Mouse (Mus musculus) midbrain, embryonic 14.5 days (tissue): ENCODE measurements around the gene Rft1. TPM values are rescaled to one million over a fixed set of nuclear protein-coding genes. Genes with fewer than 3 reads are reported as not detected.
A peak's percentile ranks its signal among the peaks of the same experiment; 100 is the strongest.

Experiments
- ATAC-seq: fragments of 200-750 bp; cut with Nextera tagmentation; 2 replicates; pipeline ENCODE4 v1.8.0; 2017; ENCODE audit warnings: moderate number of reproducible peaks, moderate library complexity; ENCODE audit not compliant: low FRiP score, low TSS enrichment
- DNase-seq: peaks from one replicate; pipeline ENCODE4 v3.0.0-alpha.2; 2015
- H3K27ac ChIP-seq: fragments of 300-500 bp; sonication (generic); replicated peaks from 2 replicates; pipeline ENCODE4 v1.5.1; 2014; ENCODE audit warnings: mild to moderate bottlenecking, low read depth, low read length, moderate library complexity
- H3K27me3 ChIP-seq: fragments of 300-500 bp; sonication (generic); 2 replicates; pipeline ENCODE4 v1.6.1; 2014; ENCODE audit warnings: low read length, control low read depth, mixed read lengths; ENCODE audit not compliant: control insufficient read depth, insufficient read depth
- H3K36me3 ChIP-seq: fragments of 300-500 bp; sonication (generic); 2 replicates; pipeline ENCODE4 v1.6.1; 2014; ENCODE audit warnings: low read length, control low read depth; ENCODE audit not compliant: control insufficient read depth, insufficient read depth
- H3K4me1 ChIP-seq: fragments of 300-500 bp; sonication (generic); 2 replicates; pipeline ENCODE4 v1.6.1; 2014; ENCODE audit warnings: mild to moderate bottlenecking, antibody characterized with exemption, low read length, control low read depth; ENCODE audit not compliant: control insufficient read depth, insufficient read depth
- H3K4me2 ChIP-seq: fragments of 300-500 bp; sonication (generic); 2 replicates; pipeline ENCODE4 v1.6.1; 2014; ENCODE audit warnings: mild to moderate bottlenecking, low read length, moderate library complexity
- H3K4me3 ChIP-seq: fragments of 300-500 bp; sonication (generic); replicated peaks from 2 replicates; pipeline ENCODE4 v1.5.1; 2014; ENCODE audit warnings: low read depth, low read length
- H3K9ac ChIP-seq: fragments of 300-500 bp; sonication (generic); replicated peaks from 2 replicates; pipeline ENCODE4 v1.6.1; 2014; ENCODE audit warnings: mild to moderate bottlenecking, low read length, moderate library complexity
- H3K9me3 ChIP-seq: fragments of 300-500 bp; sonication (generic); 2 replicates; pipeline ENCODE4 v1.6.1; 2016; ENCODE audit warnings: low read length, control low read depth, mixed read lengths; ENCODE audit not compliant: control insufficient read depth
- WGBS: fragments of 180-500 bp; shearing (Covaris S2); extraction: QIAGEN DNeasy Blood & Tissue Kit; methylation state at CpG from one replicate; pipeline ENCODE4 v1.1.7; 2014; 5-methylcytosine and 5-hydroxymethylcytosine counted together
- polyA plus RNA-seq: library from polyadenylated mRNA; unstranded; fragments of >200 nt; fragmentation: Nextera tagmentation; extraction: Ambion mirVana; gene quantifications from 2 replicates; pipeline ENCODE4 v1.2.1, GENCODE M21; 2014

Gene Rft1
- polyA plus RNA-seq, 1 experiment from 2014 or later: 10.3 TPM

DNA sequence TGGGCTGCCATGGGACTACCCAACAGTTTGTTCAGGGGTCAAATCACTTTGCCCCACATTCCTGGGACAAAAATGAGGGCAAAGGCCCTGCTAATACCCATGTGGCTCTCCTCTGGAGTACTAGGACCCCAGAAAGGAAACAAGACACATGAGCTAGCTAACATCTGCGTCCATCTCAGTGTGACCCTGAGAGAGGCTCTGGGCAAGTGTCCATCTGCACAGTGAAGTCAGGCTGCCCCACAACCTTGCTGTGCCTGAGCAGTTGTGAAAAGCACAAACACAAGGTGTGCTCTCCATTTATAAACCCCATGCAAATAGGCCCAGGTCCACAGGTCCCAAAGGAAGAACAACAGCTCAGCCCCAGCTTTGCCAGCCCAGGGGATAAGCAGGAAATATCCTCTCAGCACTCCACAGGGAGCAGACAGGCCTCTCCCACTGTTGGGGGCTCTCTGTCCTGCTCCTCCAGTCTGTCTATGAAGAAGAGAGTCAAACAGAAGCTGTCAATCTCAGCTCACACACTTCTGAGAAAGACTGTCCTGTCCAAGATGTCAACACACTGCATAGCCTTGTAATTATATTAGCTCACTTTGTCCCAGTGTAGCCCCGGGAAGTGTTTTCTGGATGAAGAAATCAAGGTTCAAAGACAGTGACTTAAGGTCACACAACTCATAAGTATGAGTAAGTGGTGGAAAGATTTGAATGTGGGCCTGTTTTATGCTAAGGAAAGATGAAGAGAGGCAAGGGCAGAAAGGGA, 41.0 kb upstream of the Rft1 start:
- Histone ChIP-seq H3K36me3 (no peaks in the 10 kb centered on the region), H3K9me3 (no peaks in the 10 kb centered on the region), H3K27me3 (no peaks in the 10 kb centered on the region), H3K4me3 (no peak overlapping the region), H3K27ac (no peak overlapping the region), H3K4me1 (peaks cover 2% of the 10 kb centered on the region; the same call in 1 of the 2 replicates), H3K4me2 (no peak overlapping the region), H3K9ac (no peak overlapping the region)
- DNase-seq: no peak
- no peak for ATAC-seq
- WGBS: 83% methylated on average over 2 of the region's 2 CpGs

DNA sequence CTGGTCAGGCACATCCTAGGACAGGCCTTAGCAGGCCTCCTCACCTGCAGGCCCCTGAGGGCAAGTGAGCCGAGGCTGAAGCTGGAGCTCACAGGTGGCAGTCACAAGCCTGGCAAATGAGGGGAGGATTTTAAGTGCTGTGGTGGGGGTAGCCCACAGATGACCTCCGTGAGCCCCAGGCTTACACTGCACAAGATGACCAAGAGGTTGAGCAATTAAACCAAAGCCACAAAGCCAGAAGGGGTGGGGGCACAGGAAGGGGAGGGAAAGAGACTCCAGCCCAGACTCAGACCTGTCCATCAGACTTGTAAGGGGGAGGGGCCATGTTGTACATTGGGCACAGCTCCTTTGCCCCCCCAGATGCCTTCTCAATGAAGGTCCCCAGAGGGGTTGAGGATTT, 37.4 kb upstream of the Rft1 start:
- DNase-seq (no peak), ATAC-seq (no peak)
- Histone ChIP-seq H3K9me3 (no peaks in the 10 kb centered on the region), H3K27me3 (no peaks in the 10 kb centered on the region), H3K36me3 (no peaks in the 10 kb centered on the region), H3K4me1 (peaks cover 2% of the 10 kb centered on the region; the same call in 1 of the 2 replicates), H3K9ac (no peak overlapping the region), H3K27ac (no peak overlapping the region), H3K4me3 (no peak overlapping the region), H3K4me2 (no peak overlapping the region)
- WGBS: 83% methylated on average over 2 of the region's 2 CpGs

DNA sequence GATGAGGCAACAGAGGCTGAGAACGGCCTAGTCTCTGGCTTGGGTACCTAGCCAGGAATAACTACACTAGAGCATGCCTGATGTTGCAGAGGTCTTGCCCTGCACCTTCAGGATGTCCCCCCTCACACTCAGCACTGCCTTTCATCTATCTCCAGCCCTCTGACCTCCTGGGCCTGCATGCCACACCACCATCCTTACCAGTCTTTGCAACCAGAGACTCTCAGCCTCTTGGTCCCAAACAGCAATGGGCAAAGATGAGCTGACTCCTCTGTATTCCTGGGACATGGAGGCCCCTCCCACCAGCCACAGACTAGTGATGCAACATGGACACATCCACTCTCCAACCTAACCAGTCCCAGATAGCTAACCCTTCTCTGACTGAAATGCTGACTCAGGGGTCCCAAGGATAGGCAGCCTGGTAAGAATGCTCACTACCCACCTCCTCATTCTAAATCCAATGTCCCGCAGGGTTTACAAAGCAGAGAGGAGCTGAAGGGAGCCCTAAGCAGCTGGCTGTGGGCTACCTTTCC, 35.3 kb upstream of the Rft1 start:
- H3K36me3 ChIP-seq: no peaks in the 10 kb centered on the region

DNA sequence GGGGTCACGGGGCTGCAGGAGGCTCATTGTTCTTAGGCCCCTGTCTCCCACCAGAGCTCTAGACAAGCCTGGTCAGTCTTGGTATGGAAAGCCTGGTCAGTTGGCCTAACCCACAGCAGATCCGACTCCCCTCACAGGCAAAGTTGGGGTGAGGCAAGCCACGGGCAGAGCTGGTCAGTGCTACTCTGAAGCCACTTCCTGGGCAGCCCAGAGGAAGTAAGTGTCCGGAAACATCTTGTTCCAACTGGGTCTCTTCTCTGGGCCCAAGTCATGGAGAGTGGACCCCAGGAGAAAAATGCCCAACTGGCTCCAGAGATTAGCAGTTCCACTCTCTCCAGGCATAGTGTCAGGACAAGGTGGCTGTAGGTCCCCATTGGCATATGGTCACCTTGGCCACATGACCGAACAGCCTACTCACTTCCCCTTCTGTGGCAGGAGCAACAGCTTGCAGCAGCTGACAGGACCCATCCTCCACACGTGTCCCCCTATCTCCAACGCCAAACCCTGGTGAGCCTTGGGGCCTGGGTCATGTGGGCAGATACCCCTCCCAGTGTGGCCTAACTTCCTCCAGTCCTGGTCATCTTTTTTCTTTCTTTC, 34.1 kb upstream of the Rft1 start:
- WGBS: 85% methylated on average over 7 of the region's 7 CpGs
- no peaks in the 10 kb centered on the region for H3K4me1 ChIP-seq
- no peaks in the 10 kb centered on the region for H3K36me3 ChIP-seq
- no peak overlapping the region for H3K9ac ChIP-seq
- no peaks in the 10 kb centered on the region for H3K27me3 ChIP-seq
- no peak overlapping the region for H3K27ac ChIP-seq
- no peaks in the 10 kb centered on the region for H3K9me3 ChIP-seq
- ATAC-seq (no peak), DNase-seq (no peak)
- no peak overlapping the region for H3K4me3 ChIP-seq
- H3K4me2 ChIP-seq: no peak overlapping the region

More for the DNA sequence above, 35.3 kb upstream of the Rft1 start:
- no peaks in the 10 kb centered on the region for H3K27me3 ChIP-seq
- no peak overlapping the region for H3K4me2 ChIP-seq
- no peak overlapping the region for H3K27ac ChIP-seq
- no peak overlapping the region for H3K9ac ChIP-seq
- H3K9me3 ChIP-seq: no peaks in the 10 kb centered on the region
- ATAC-seq (no peak), DNase-seq (no peak)
- H3K4me1 ChIP-seq: no peaks in the 10 kb centered on the region
- no peak overlapping the region for H3K4me3 ChIP-seq
- 87% methylated on average over 2 of the region's 2 CpGs for WGBS

DNA sequence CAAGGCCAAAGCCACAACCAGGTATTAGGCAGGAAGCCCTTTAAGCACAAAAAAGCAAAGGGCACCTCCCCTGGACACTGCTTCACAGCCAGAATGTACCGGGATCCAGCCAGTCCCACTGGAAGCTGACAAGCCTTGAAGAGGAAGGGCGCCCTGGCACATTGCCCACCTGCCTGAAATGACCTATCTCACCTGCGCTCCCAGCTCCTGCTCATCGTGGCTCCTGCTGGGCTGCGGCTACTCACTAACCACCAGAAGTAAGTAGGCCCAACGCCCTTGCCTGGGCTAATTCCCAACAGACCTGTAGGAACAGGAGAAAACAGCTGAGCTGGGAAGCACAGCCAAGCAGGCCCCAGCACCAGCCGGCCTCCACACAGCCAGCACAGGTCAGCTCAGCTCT, 32.0 kb upstream of the Rft1 start:
- H3K27ac ChIP-seq: no peak overlapping the region
- H3K4me2 ChIP-seq: no peak overlapping the region
- ATAC-seq (no peak), DNase-seq (no peak)
- no peak overlapping the region for H3K9ac ChIP-seq
- no peaks in the 10 kb centered on the region for H3K4me1 ChIP-seq
- no peak overlapping the region for H3K4me3 ChIP-seq
- H3K27me3 ChIP-seq: peaks cover 13% of the 10 kb centered on the region; the same call in 1 of the 2 replicates
- no peaks in the 10 kb centered on the region for H3K9me3 ChIP-seq
- 79% methylated on average over 7 of the region's 7 CpGs for WGBS
- H3K36me3 ChIP-seq: no peaks in the 10 kb centered on the region

DNA sequence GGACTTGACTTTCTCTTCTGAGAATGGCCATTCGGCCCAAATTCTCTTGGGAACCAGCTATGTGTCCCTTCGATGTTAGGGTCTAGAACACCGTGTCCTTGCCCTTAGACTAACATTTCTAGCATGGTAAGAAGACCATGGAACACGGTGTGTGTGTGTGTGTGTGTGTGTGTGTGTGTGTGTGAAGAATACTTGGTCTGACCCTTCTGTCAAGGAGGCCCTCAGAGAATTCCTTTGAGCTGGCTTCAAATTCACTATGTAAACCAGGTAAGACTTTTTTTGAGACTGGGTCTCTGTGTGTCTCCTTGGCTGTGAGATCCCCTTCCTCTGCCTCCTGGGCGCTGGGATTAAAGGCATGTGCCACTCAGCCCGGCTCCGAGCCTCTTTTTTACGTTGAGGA, 31.6 kb upstream of the Rft1 start:
- H3K9me3 ChIP-seq: no peaks in the 10 kb centered on the region
- WGBS: 80% methylated on average over 8 of the region's 8 CpGs
- peaks cover 13% of the 10 kb centered on the region; the same call in 1 of the 2 replicates for H3K27me3 ChIP-seq
- DNase-seq (no peak), ATAC-seq (no peak)
- H3K4me2 ChIP-seq: no peak overlapping the region
- H3K27ac ChIP-seq: no peak overlapping the region
- H3K4me1 ChIP-seq: no peaks in the 10 kb centered on the region
- no peaks in the 10 kb centered on the region for H3K36me3 ChIP-seq
- no peak overlapping the region for H3K9ac ChIP-seq
- no peak overlapping the region for H3K4me3 ChIP-seq

DNA sequence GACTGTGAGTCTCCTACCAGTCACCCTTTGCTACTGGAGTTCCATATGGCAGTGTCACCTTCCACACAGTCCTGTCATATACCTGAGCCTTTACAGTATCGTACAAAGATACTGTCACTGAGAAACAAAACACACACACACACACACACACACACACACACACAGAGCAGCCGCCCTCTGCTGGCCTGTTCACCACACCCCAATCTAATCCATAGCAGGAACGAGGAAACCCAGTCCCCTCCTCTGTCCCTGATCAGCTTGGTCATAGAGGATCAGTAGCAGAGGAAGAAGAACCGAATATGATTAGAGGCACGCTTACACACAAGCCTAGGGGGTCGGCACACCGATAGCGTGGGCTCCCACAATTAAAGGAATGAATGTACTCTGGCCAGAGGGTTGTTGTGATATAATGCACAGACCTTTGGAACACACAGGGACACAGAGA, 29.9 kb upstream of the Rft1 start:
- 53% methylated on average over 8 of the region's 8 CpGs for WGBS
- DNase-seq: peak; percentile 6
- H3K9me3 ChIP-seq: no peaks in the 10 kb centered on the region
- peaks cover 13% of the 10 kb centered on the region; the same call in 1 of the 2 replicates for H3K27me3 ChIP-seq
- peak overlapping the region; percentile 63 for H3K4me2 ChIP-seq
- no peak overlapping the region for H3K4me3 ChIP-seq
- no peaks in the 10 kb centered on the region for H3K4me1 ChIP-seq
- ATAC-seq: peak; percentile 19; the same call in 1 of the 2 replicates
- H3K36me3 ChIP-seq: no peaks in the 10 kb centered on the region
- no peak overlapping the region for H3K27ac ChIP-seq
- no peak overlapping the region for H3K9ac ChIP-seq

DNA sequence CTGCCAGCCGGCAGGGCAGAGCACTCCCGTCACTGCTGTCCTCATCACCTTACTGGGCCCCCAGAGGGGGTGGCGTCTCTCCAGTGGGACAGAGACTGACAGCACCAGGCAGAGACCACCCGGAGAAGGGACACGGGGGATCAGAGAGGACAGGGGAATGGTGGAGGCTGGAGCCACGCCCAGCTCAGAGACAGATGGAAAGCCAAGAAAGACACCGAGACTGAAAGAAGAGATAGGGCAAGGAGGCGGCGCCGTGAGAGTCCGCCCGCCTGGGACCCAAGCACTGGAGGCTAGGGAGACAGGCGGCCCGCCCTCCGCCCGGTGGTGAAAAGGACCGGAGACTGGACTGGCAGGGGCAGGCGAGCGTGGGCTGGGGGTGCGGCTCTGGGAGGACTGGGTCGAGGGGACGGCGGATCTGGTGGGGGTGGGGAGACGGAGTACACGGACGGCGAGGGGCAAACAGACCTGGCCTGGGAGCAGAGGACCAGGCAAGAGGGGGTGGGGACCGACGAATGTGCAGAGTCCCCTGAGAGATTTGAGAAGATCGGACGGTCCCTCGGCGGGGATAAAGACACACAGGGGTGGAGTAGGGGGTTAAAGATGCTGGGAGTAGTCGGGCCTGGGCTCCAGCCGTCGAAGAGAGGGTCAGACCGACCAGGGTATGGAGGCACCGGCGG, 28.9 kb upstream of the Rft1 start:
- Histone ChIP-seq H3K9ac (peak overlapping the region; percentile 51; the same call in 1 of the 2 replicates), H3K27ac (0 out of 2 replicates have a peak overlapping the region, but pooled peaks have one; percentile 5), H3K4me2 (peak overlapping the region; percentile 63), H3K4me1 (no peaks in the 10 kb centered on the region), H3K27me3 (peaks cover 13% of the 10 kb centered on the region; the same call in 1 of the 2 replicates), H3K9me3 (no peaks in the 10 kb centered on the region), H3K36me3 (no peaks in the 10 kb centered on the region), H3K4me3 (peak overlapping the region; percentile 36)
- ATAC-seq (no peak), DNase-seq (peak; percentile 52)
- WGBS: under 1% methylated on average over 39 of the region's 39 CpGs
